Mouse (Mus musculus) hindbrain, embryonic 13.5 days (tissue): ENCODE measurements around the gene Mfsd1. TPM values are rescaled to one million over a fixed set of nuclear protein-coding genes. Genes with fewer than 3 reads are reported as not detected.

ENCODE experiments used
- ATAC-seq: fragments of 200-750 bp; cut with Nextera tagmentation; 2 replicates; pipeline ENCODE4 v1.8.0; 2017; ENCODE audit warnings: moderate TSS enrichment; ENCODE audit not compliant: low FRiP score
- H3K27ac ChIP-seq: fragments of 300-500 bp; sonication (generic); 2 replicates; pipeline ENCODE4 v1.5.1; 2015; ENCODE audit warnings: inconsistent platforms, mild to moderate bottlenecking, moderate library complexity
- H3K27me3 ChIP-seq: fragments of 300-500 bp; sonication (generic); 2 replicates; pipeline ENCODE4 v1.6.1; 2015; ENCODE audit warnings: mild to moderate bottlenecking, inconsistent platforms
- H3K36me3 ChIP-seq: fragments of 300-500 bp; sonication (generic); 2 replicates; pipeline ENCODE4 v1.6.1; 2015; ENCODE audit warnings: mild to moderate bottlenecking, inconsistent platforms
- H3K4me1 ChIP-seq: fragments of 300-500 bp; sonication (generic); replicated peaks from 2 replicates; pipeline ENCODE4 v1.6.1; 2015; ENCODE audit warnings: inconsistent platforms
- H3K4me2 ChIP-seq: fragments of 300-500 bp; sonication (generic); 2 replicates; pipeline ENCODE4 v1.6.1; 2015; ENCODE audit warnings: inconsistent platforms, mild to moderate bottlenecking, moderate library complexity
- H3K4me3 ChIP-seq: fragments of 300-500 bp; sonication (generic); 2 replicates; pipeline ENCODE4 v1.5.1; 2015; ENCODE audit warnings: mild to moderate bottlenecking, inconsistent platforms
- H3K9ac ChIP-seq: fragments of 300-500 bp; sonication (generic); 2 replicates; pipeline ENCODE4 v1.6.1; 2015; ENCODE audit warnings: mild to moderate bottlenecking, inconsistent platforms
- H3K9me3 ChIP-seq: fragments of 300-500 bp; sonication (generic); 2 replicates; pipeline ENCODE4 v1.6.1; 2016; ENCODE audit warnings: inconsistent platforms
- WGBS: fragments of 180-500 bp; shearing (Covaris S2); methylation state at CpG from one replicate; pipeline ENCODE4 v1.1.7; 2015; 5-methylcytosine and 5-hydroxymethylcytosine counted together
- polyA plus RNA-seq: library from polyadenylated mRNA; unstranded; fragments of >200 nt; fragmentation: Nextera tagmentation; extraction: Ambion mirVana; gene quantifications from 2 replicates; pipeline ENCODE4 v1.2.1, GENCODE M21; 2015

The Mfsd1 gene
- polyA plus RNA-seq, 1 experiment from 2014 or later: 48.0 TPM

DNA sequence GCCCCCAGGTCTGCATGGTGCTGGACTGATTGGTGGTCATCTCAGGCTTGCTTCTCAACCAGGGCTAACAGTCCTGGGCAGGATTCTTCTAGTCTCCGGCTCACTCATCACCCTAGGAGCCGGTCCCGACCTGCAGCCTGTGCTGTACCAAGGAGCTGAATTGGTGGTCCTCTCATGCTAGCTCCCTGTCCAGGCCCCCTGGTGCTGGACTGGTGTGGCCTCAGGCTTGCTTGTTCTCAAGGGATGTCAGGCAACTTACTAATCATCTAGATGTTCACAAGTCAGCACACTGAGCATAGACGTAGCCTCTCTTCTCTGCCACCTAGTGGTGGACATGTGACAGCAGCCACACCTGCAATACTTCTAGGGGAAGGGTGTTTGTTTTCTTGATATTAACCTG is 9.6 kb upstream of the Mfsd1 start:
- H3K9ac ChIP-seq: no peak overlapping the region

DNA sequence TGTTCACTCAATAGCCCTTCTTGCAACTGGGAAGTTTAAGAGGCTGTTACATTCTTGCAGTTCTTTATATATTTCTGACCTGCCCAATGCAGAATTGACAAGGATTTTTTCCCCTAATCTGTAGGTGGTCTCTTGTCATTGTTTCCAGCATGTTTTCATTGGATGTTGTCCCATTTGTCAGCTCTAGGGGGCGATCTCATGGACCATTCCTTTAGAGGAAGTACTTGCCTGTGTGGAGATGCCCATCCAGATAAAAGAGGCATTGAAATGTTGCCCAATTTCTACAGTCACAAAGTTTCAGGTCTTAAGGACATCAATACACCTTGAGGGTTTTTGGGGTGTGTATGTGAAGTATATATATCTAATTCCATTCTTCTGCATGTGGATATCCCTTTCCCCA is 9.0 kb upstream of the Mfsd1 start:
- no peaks in the 10 kb centered on the region for H3K4me1 ChIP-seq
- peaks cover 57% of the 10 kb centered on the region for H3K27me3 ChIP-seq
- 0% methylated on average over 1 of the region's 1 CpGs for WGBS
- no peaks in the 10 kb centered on the region for H3K9me3 ChIP-seq
- ATAC-seq: no peak
- H3K4me3 ChIP-seq: no peak overlapping the region
- H3K27ac ChIP-seq: no peak overlapping the region
- no peak overlapping the region for H3K9ac ChIP-seq
- H3K36me3 ChIP-seq: no peaks in the 10 kb centered on the region
- no peak overlapping the region for H3K4me2 ChIP-seq

More for the DNA sequence above, 9.6 kb upstream of the Mfsd1 start:
- H3K36me3 ChIP-seq: no peaks in the 10 kb centered on the region
- no peaks in the 10 kb centered on the region for H3K4me1 ChIP-seq
- no peak overlapping the region for H3K27ac ChIP-seq
- no peak overlapping the region for H3K4me3 ChIP-seq
- ATAC-seq: peak; percentile 30; the same call in 1 of the 2 replicates
- no peaks in the 10 kb centered on the region for H3K9me3 ChIP-seq
- peaks cover 53% of the 10 kb centered on the region for H3K27me3 ChIP-seq
- H3K4me2 ChIP-seq: no peak overlapping the region
- 68% methylated on average over 4 of the region's 4 CpGs for WGBS

DNA sequence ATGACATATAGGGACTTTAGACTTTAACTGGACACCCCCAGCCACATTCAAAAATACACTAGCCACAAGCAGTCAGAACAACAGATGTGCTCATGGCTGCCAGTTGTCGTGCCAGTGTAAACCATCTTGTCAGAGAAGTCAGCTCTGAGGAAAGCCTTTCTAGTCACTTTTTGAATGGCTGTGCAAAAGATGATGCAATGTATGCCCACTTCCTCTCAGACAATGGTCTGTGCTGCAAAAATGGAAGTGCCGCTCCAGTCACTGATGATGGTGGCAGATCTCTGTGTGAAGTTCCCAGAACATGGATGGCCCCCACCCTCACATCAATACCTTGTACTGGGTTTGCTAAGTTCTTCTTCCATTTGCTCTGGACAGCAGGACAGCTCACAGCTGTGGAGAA is 6.3 kb upstream of the Mfsd1 start:
- ATAC-seq: no peak
- WGBS: 95% methylated on average over 2 of the region's 2 CpGs
- H3K4me1 ChIP-seq: no peaks in the 10 kb centered on the region
- no peaks in the 10 kb centered on the region for H3K36me3 ChIP-seq
- no peak overlapping the region for H3K27ac ChIP-seq
- H3K9me3 ChIP-seq: no peaks in the 10 kb centered on the region
- peaks cover 55% of the 10 kb centered on the region for H3K27me3 ChIP-seq
- H3K4me2 ChIP-seq: no peak overlapping the region
- H3K9ac ChIP-seq: no peak overlapping the region
- H3K4me3 ChIP-seq: no peak overlapping the region

DNA sequence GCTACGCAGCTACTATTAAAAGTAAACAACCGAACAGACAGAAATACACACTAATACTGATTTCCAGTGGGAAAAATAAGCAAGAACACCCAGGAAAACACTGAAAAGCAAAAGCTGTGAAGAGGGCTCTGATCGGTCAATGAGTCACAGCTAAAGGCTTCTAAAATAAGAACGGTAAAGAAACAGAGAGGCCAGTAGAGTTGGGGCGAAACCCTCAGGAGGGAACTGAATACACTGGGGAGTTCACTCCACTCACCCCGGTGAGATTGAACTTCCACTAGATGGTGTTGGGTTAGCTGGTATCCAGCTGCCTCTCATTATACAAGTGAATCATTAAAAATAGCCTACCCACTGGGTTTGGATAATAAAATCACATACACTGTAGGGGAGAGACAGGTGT is 5.8 kb upstream of the Mfsd1 start:
- no peak overlapping the region for H3K9ac ChIP-seq
- no peak overlapping the region for H3K4me3 ChIP-seq
- H3K4me1 ChIP-seq: no peaks in the 10 kb centered on the region
- WGBS: 84% methylated on average over 6 of the region's 6 CpGs
- no peaks in the 10 kb centered on the region for H3K9me3 ChIP-seq
- no peak for ATAC-seq
- no peaks in the 10 kb centered on the region for H3K36me3 ChIP-seq
- no peak overlapping the region for H3K27ac ChIP-seq
- peaks cover 54% of the 10 kb centered on the region for H3K27me3 ChIP-seq
- no peak overlapping the region for H3K4me2 ChIP-seq

DNA sequence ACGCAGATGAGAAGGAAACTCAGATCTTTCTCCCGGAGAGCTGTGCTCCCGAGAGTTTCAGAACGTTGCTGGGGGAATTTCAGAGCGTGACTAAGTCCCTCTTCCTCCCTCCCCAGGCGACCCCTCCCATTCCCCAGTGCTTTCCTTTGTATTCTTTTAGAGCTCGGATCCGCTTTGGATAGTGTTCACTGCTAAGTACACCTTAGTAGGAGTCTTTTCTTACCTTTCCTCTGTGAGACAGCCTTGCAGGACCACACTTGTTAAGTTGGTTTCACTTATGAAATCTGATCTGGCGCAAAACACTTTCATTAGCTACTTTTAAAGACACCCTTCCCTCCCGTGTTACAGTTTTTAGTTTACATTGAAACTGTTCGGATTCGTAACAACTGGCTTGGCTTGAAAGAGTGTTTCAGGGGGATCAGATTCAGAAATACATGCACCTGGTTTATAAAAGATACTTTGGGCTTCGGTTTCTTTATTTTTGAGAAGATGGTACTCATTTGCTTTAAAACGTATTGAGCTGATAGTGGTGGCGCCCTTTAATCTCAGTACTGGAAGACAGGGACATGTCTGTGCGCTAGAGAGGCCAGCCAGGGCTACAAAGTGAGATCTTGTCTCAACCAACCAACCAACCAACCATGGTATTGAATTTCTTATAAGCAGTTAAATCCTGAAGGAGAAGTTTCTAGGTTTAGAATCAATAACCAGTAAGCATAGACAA is 744 bp downstream of the Mfsd1 start:
- H3K4me2 ChIP-seq: peak overlapping the region; percentile 93
- no peaks in the 10 kb centered on the region for H3K9me3 ChIP-seq
- H3K4me1 ChIP-seq: peaks cover 15% of the 10 kb centered on the region
- WGBS: 23% methylated on average over 16 of the region's 16 CpGs
- peak; percentile 25; the same call in 1 of the 2 replicates for ATAC-seq
- H3K4me3 ChIP-seq: peak overlapping the region; percentile 90
- H3K36me3 ChIP-seq: peaks cover 20% of the 10 kb centered on the region
- H3K27me3 ChIP-seq: peaks cover 19% of the 10 kb centered on the region
- peak overlapping the region; percentile 79 for H3K27ac ChIP-seq
- peak overlapping the region; percentile 88 for H3K9ac ChIP-seq

DNA sequence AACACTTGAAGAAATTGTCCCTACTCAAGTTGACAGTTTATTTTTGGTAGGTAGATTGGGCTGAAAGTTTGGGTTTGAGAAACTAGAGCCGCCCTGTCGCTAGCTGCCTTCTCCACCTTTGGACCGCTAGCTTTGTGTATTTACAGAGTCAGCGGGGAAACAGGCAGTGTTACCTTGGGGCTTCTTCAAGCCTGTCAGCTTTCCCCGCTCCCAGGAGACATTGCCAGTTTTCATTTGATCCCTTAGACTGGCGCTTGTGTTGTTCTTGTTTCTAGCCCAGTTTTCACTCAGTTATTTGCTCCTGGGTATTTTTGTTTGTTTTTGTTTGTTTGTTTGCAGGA is 1.3 kb downstream of the Mfsd1 start:
- H3K36me3 ChIP-seq: peaks cover 24% of the 10 kb centered on the region
- H3K9ac ChIP-seq: peak overlapping the region; percentile 88; the same call in 1 of the 2 replicates
- no peak overlapping the region for H3K27ac ChIP-seq
- 82% methylated on average over 6 of the region's 6 CpGs for WGBS
- H3K4me2 ChIP-seq: peak overlapping the region; percentile 93
- peak overlapping the region; percentile 90 for H3K4me3 ChIP-seq
- peaks cover 14% of the 10 kb centered on the region; the same call in 1 of the 2 replicates for H3K27me3 ChIP-seq
- no peaks in the 10 kb centered on the region for H3K9me3 ChIP-seq
- ATAC-seq: no peak
- peaks cover 15% of the 10 kb centered on the region for H3K4me1 ChIP-seq

DNA sequence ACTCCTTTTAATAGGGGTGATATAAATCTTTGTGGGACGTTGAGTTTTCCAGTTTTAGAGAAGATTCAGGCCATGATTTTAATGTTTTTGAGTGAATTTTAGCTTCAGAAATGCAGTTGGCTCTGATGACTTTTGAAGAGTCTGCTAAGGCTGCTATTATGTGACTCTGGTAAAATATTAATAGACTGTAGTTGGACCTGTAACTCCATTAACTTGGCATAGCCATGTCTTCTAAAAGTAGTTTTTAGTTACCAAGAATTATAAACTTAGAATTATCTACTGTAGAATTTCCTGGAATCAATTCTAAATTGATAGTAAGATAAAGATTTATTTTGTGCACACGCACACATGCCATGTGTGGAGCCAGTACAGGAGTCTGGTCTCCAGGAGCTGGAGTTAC is 4.0 kb downstream of the Mfsd1 start:
- Histone ChIP-seq H3K27ac (no peak overlapping the region), H3K4me2 (no peak overlapping the region), H3K27me3 (no peaks in the 10 kb centered on the region), H3K9ac (no peak overlapping the region), H3K36me3 (peaks cover 51% of the 10 kb centered on the region), H3K4me3 (no peak overlapping the region), H3K4me1 (peaks cover 15% of the 10 kb centered on the region), H3K9me3 (no peaks in the 10 kb centered on the region)
- ATAC-seq: no peak
- WGBS: 93% methylated on average over 2 of the region's 2 CpGs

DNA sequence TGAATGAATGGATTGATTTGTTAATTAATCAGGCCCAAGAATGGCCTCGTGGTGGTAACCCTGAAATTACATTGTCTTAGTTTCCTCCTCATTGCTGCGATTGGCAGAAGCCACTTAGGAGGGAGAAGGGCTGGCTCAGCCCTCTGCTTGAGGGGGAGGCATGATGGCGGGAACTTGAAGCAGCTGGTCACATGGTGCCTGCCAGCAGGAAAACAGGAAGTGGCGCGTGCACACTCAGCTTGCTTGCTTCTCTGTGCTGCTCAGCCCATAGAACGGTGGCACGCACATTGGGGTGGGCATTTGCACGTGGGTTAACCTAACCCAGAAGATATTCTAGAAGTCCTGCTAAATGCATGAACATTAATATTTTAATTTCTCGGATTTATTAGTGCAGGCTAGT is 4.9 kb downstream of the Mfsd1 start:
- no peak overlapping the region for H3K4me3 ChIP-seq
- no peak overlapping the region for H3K27ac ChIP-seq
- H3K9ac ChIP-seq: no peak overlapping the region
- ATAC-seq: no peak
- H3K36me3 ChIP-seq: peaks cover 60% of the 10 kb centered on the region
- H3K27me3 ChIP-seq: no peaks in the 10 kb centered on the region
- H3K4me2 ChIP-seq: no peak overlapping the region
- no peaks in the 10 kb centered on the region for H3K9me3 ChIP-seq
- WGBS: 88% methylated on average over 9 of the region's 9 CpGs
- peaks cover 15% of the 10 kb centered on the region for H3K4me1 ChIP-seq

DNA sequence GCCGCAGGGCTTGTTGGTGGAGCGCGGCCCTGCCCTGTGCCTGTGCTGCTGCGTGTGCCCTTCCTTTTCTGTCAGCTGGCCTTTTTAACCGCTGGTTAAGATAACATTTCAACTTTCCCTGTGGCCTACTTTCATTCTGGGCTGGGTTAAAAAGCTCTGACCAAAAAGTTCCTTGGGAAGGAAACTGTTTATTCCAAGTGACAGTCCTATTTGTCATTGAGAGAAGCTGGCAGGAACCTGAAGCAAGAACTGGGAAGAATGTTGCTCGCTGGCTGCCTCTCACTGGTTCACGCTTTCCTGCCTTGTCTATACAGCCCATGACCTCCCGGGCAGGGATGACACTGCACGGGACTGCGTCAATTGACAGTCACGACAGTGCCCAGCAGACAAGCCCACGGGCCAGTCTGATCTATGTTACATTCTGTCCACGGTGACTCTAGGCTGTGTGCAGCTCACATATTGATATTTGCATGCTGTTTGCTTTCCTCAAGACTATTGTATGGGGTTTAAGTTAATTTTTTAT is 19.1 kb downstream of the Mfsd1 start:
- H3K9ac ChIP-seq: no peak overlapping the region
- H3K36me3 ChIP-seq: peaks cover 60% of the 10 kb centered on the region
- no peaks in the 10 kb centered on the region for H3K9me3 ChIP-seq
- H3K27ac ChIP-seq: no peak overlapping the region
- no peak overlapping the region for H3K4me3 ChIP-seq
- 96% methylated on average over 13 of the region's 13 CpGs for WGBS
- H3K4me1 ChIP-seq: no peaks in the 10 kb centered on the region
- no peak overlapping the region for H3K4me2 ChIP-seq
- H3K27me3 ChIP-seq: no peaks in the 10 kb centered on the region
- no peak for ATAC-seq

DNA sequence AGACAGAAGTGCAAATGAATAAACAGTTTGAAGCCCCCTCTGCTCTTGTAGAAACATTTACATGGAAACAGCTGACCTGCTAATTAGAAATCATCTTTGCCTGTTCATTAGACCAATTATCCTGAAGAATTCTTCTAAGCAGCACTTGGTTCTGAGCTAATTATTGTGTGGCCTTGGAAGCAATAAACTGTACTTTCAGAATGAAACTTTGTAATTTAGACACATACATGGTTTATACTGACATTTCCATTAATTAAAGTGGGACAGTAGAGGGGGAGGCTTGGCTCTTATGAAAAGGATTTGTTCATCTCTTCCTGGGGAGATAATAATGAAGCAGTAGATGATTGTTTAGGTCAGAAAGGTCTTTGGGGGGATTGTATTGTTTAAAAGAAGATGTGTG is 35.7 kb downstream of the Mfsd1 start:
- Histone ChIP-seq H3K27me3 (0 out of 2 replicates have a peak, but pooled peaks cover 3% of the 10 kb centered on the region), H3K27ac (no peak overlapping the region), H3K36me3 (no peaks in the 10 kb centered on the region), H3K4me1 (no peaks in the 10 kb centered on the region), H3K4me2 (no peak overlapping the region), H3K9me3 (no peaks in the 10 kb centered on the region), H3K9ac (no peak overlapping the region), H3K4me3 (no peak overlapping the region)
- no peak for ATAC-seq

DNA sequence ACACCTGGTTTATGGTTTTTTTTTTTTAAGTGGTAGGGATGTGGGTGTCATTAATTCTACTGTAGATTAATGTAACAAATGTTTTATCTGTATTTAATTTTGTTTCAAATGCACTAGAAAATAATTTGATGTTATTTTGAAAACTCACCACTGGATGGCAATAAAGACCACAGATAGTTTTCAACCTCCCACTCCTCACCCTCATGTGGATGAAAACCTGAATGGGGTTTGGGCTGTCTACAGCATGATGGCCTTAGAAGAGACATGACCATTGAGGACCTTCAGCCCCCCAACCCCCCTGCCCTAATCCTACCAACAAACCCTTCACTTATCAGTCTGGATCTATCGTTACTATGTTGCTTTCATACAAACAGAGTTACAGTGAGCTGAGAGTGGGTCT is 42.1 kb downstream of the Mfsd1 start:
- Histone ChIP-seq H3K4me2 (no peak overlapping the region), H3K9ac (no peak overlapping the region), H3K9me3 (no peaks in the 10 kb centered on the region), H3K4me3 (no peak overlapping the region), H3K27me3 (0 out of 2 replicates have a peak, but pooled peaks cover 3% of the 10 kb centered on the region), H3K4me1 (no peaks in the 10 kb centered on the region), H3K36me3 (no peaks in the 10 kb centered on the region), H3K27ac (no peak overlapping the region)
- WGBS: 80% methylated on average over 1 of the region's 1 CpGs
- no peak; the same call in 1 of the 2 replicates for ATAC-seq

DNA sequence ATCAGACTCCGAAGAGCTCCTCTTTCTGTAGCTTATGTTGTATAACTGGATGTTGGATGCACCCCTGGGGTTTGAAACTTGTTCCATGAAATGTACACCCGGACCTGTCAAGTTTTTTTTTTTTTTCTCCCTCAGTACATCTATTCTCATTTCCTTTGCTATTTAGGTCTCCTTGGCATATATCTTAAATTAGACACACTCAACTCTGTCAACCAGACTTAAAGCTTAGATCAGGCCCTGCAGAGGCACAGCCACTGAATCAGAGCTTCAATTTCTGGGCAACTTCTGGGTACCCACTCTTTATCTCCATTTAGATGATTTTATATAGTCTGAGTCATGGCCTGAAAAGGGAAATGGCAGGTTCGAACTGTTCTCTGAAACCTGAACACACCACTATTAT is 60.6 kb downstream of the Mfsd1 start:
- Histone ChIP-seq H3K36me3 (no peaks in the 10 kb centered on the region), H3K27me3 (no peaks in the 10 kb centered on the region), H3K4me1 (peaks cover 8% of the 10 kb centered on the region), H3K4me3 (no peak overlapping the region), H3K9ac (no peak overlapping the region), H3K4me2 (no peak overlapping the region), H3K27ac (no peak overlapping the region), H3K9me3 (no peaks in the 10 kb centered on the region)
- ATAC-seq: no peak
- WGBS: 80% methylated on average over 3 of the region's 3 CpGs
